Mouse (Mus musculus) frontal cortex, postnatal 10 days (tissue): Measurements from ENCODE around the gene Klre1.

Experiments used
- DNase-seq, 2 experiments: peaks; one replicate each; pipeline ENCODE4 v3.0.0; 2022; ENCODE audit warnings: low spot score in 2 of 2, mixed read lengths in 1 of 2

Gene Klre1

DNA sequence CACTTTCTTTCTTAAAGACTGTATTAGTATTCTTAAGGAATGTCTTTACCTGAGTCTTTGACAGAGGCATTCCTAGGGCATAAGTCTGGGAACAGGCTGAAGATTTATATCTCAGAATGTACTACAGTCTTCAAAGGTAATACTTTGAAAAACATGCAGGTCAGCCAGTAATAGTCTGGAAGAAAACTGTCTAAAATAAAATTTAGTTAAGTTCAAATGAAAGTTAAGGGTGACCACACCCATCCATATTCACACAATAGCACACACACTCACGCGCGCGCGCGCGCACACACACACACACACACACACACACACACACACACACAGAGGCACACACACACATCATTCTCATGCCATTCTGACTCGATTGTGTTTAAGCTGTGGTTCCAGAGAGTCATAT is at the start of gene Klre1:
Klre1 (plus strand) TSS at position 301 of the 400 bp plus-strand sequence.
- DNase-seq: no peak

DNA sequence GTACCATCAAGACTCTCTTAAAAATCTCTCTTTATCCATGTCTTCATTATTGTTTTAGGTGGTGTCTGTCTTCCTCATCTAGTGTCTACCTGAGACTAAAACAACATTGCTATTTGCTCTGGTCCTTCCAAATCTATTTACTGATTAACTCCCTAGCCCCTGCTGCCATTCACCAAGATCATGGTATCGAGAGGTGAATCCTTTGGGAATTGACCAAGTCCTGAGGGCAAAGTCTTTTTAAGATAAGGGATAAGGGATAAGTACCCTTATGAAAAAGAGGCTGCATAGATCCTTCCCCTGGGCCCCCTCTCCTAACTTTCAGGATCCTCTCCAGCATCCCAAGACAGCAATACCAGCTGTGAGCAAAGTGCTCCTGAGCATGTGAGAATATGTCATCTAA is 48.1 kb upstream of the Klre1 start:
- no peak for DNase-seq

DNA sequence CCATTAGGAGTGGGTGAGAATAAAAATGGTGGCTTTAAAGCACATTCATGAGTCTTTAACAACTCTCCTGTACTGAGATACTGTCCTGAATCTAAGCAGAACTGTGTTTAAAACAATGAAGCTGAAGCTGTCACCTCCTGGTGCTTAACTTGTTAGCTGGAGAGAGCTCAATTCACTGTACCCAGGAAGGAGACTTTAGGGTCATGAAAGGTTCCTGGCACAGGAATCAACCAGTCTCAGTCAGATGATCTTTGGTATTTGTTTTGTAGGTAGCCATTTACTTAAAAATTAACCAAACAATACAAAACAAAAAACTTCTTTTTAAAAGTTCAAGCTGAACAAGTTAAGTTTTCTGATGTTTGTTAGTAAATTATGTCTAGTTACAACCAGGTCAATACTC is 47.4 kb upstream of the Klre1 start:
- no peak for DNase-seq

DNA sequence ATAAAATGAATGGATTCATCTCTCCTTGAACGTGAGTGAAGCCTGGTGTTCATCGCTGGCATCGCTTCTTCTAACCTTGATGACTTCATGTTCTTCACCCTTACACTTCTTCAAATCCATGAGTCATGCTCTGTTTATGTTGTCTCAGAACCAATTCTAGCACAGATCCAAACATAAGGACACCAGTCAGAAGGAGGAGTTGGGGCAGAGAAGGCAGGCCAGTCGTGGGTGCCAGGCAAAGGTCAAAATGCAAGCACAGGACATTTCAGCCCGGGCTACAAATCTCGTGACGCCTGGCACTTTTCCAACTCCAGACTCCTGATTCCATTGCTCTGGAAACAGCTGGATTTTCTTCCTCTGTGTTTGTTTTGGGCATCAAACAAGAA is 45.2 kb upstream of the Klre1 start:
- peak; percentile 51 to 61 for DNase-seq

DNA sequence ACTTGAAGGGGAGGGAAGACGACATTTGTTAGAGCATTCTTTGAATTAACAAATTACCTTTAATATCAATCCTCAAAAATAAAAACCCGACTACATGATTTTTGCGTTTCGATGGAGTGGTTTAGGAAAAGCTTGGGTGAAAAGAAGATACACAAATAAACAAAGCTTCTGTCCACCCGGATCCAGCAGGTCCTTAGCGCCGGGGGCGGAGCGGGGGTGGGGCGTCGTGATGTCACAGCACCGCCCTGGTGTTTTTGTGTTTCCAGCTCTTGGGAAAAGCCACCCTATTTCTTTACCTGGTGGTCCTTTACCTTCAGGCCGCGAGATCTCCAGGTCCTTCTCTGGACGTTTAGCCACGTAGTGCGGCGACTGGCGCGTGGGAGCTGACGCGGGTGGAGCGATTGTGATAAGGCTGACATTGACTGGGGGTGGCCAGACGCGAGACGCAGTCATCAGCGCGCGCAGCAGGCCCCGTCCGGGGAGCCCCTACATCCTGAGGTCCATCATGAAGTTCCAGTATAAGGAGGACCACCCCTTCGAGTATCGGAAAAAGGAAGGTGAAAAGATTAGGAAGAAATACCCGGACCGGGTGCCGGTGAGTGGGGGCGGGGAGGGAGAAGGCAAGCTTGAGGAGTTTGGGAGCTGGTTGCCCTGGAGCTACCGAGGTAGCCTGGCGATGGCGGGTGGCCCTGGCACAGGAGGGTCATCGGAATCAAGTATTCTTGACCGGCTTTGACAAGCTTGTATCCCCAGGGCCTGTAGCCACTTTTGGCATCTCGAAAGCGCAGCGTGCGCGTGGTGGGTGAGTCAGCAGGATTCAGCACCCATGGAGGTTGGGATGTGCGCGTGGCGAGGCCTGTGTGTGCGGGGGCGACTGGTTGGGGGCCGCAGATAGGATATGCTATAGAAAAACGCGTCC is 44.5 kb upstream of the Klre1 start, which contains the start of gene Gabarapl1:
Gabarapl1 (plus strand) TSS at position 219 of the 919 bp plus-strand sequence.
- DNase-seq: peak; percentile 77 to 79

DNA sequence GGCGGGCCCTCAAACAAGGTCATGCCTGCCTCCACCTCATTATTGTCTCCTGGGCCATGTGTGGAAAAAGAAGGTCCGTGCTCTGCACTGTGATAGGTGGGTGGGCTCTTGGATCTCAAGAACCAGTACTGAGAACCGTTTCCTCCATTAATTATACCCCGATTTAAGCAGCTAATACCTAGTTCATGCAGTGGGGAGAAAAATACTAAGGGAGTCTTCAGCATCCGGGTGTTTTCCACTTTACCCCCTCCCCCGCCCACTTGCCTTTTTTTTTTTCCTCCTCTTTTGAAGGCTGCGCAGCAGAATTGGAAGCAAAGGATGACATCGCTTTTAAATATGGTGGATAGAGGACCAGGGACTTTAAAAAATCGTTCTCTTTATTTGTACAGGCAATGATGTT is 43.6 kb upstream of the Klre1 start:
- DNase-seq: peak in 1 of 2 experiments; percentile 24

DNA sequence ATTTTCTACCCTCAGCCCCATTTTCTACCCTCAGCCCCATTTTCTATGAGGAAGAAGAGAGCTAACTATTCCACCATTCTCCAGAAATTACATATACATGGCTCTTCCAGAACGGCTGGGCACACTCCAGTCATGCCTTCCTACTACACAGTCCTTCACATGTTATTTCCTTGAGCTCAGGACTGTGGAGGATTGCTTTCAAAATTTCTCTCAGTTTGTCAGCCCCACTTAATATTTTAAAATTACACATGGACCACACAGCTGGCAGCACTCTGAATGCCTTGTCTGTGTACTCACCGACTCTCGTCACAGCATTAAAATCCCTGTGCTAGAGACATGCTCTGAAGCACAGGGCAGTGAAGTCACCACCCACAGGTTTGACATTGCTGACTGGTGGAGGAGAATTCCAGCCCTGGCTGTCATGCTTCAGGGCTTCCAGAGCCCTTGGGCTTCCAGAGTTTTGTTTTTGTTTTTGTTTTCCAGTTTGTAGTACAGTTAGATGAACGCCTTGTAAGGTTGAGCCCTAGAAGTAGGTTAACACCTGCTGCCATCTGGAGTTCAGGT is 43.0 kb upstream of the Klre1 start:
- no peak for DNase-seq

DNA sequence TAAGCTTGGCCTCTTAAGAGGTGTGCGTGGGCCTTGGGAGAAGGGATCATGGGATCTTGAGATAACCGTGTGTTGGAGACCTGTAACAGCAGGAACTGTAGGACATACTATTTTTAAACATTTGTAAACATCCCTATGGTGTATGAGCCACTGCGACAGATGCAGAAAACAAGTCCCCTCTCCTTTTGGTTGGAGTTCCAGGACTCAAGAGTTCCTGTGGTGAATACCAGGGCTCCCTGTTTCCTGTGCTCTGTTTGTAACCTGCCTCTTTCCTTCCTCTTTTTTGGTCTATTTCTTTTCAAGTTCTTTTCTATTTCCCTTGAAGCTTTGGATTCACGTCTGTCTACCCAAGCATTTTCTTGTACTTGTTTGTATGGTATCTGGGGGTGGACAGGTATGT is 42.0 kb upstream of the Klre1 start:
- DNase-seq: no peak

DNA sequence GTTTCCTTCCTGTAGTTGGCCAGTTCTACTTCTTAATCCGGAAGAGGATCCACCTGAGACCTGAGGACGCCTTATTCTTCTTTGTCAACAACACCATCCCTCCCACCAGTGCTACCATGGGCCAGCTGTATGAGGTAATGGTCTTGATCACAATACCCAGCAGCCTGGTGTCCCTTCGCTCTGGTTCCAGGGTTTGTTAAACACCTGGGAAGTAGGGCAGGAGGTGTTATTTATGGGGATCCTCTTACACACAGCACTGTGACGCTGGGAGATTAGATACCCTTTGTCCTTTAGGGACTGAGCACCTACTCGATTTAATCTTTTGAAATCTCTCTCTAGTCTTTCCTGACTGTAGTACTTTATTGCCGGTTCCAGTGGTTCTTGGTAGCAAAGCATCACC is 39.1 kb upstream of the Klre1 start:
- DNase-seq: no peak

DNA sequence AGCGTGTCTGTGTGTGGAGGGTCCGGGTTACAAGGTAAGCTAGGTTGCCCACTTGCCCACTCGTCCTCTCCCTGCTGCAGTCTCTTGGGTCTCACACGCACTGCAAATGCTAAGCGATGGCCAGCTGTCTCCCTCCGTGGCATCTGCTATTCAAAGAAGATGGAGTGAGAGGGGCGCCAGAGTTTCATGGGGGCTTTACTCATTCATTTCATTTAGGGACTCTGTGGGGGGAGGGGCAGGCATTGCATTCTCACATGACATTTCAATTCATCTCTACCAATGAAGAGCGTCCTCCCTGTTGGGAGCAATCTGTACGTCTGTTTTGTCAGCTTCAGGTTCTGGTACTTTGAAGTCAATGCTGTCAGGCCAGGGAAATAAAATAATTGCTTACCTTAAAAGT is 35.8 kb upstream of the Klre1 start:
- peak in 1 of 2 experiments; percentile 28 for DNase-seq

DNA sequence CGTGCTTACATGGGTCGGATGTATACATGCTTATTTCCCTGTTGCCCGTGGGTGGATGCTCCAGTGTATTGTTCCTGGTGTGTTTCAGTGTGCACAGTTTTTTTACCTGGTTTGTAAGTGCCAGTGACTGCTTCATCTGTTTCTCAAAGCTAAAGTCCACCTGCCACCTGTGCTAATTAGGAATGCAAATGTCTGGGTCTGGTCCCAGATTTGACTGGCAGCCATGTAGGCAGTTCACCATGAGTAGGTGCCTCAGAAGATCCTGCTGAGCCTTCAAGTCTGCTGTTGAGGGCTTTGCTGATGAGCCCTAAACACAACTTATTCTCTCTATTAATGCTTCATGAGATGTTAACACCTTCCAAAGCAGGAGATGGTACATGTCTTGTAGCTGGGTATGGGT is 35.2 kb upstream of the Klre1 start:
- no peak for DNase-seq

DNA sequence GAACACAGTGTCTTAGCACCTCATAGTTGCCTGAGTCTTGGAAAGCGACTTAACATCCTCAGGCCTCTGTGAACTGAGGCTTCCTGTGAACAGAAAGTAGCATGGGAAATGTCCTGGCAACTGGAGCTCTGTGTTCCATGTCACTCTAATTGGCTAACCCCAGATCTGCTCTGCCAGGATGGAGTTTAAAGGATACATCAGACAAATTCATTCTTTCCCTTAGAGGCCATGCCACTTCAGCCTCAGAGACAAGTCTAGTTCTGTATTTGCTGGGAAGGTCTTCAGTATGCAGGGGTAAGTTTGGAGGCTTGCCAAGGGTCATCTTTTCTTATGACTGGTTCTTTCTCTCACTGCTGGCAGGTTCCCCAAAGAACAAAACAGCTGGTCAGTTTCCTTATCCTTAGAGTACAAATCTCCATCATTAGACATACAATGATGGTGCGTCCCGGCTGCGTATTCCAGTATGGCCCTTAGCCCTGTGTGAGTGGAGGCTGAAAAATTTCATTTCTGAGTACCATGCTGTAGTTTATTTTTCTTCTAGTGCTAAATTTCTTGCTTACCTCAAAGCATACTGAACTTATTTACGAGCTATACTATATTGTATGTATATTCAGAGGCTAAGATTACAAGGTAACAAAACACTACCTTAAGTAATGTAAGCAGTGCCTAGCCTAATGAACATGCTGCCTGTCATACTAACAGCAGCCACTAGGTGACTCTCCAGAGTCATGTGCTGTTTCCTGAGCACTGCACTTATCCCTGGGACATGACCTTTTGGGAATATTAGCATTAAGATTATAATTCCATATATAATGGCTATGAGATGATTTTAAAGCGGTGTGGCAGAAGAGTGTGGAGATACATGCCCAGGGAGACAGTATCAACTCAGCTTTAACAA is 33.7 kb upstream of the Klre1 start:
- DNase-seq: peak; percentile 34 to 70

DNA sequence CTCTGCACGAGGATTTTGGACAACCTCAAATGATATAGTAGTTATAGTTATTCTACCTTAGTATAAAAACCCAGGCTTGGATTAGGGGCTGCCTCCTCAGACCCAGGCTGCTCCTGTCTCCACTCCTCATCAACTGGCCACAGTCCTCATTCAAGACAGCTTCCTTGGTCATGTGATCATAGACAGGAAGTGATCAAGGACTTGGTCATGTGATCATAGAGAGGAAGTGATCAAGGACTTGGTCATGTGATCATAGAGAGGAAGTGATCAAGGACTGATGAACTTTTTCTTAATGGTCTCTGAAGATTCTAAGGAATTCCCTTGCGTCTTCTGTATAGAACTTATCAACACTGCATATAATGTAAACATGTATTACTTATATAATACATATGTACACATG is 30.4 kb upstream of the Klre1 start:
- no peak for DNase-seq

DNA sequence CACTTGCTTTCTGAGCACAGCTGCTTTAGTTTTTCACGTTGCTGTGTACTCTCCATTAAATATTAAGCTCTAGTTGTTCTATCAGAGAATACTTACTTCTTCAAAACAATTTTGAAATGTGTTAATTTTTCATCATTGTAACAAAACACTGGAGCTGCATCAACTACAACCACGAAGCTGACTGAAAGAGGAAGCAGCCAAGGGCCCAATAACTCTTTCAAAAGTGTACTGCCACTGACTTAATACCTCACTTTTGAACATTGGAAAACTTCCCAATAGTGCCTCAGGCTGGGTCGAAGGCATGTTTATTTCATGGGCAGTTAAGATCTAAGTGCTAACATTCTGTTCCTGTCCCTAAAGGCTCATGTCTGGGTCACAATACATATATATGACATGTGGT is 29.7 kb upstream of the Klre1 start:
- no peak for DNase-seq

DNA sequence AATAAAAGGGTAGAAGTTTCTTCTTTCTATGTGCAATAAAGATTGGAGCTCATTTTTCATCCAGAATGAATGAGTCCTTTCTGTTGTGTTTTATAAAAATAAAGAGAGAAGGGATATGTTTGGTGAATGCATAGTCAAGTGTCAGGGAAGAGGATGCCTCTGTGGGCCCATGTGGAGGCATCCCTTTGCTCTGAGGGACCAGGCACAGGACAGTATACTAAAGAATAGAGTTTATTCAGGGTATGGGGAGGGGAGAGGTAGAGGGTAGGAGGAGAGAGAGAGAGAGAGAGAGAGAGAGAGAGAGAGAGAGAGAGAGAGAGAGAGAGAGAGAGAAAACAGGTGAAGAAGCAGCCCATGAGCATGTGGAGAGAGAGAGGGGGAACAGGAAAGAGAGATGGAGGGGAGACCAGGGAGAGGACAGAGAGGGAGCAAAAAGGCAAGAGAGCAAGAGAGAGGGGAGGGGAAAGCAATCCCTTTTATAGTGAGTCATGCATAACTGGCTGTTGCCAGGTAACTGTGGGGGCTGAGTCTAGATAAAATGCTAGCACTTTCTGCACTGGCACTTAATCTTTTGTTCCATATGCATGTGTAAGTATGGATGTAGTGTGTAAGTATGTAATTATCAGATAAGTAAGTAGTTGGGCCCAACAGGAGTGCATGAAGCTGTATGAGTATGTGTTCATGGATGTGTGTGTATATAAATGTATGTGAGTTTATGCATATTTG is 20.2 kb upstream of the Klre1 start:
- DNase-seq: no peak

DNA sequence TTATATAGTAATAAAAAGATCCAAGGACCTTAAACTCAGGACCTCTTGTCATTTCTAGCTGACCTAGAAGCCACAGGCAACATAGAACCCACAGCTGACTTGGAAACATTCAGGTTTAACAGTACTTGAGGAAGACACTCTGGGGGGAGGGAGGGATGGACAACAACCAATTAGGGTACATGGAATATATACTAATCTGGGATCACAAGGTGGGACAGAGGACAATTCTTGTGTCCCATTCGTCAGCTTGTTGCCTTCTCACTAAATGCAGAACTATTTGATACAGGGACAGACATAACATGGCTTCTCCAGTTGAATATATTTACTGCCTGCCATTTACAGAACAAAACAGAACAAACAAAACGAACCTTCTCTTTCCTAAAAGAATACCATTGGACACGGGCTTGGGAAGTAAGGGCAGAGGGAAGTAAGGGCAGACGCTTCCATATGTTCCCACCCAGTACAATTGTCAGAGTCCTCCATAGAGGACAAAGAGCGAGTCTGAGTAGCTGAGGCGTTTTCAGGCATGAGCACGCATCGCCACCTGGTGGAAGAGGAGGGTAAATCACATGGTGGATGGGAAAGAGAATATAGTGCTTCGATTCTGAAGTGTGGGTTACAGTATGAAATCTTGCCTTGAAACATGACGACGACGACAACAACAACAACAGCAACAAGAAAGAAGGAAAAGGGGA is 18.6 kb upstream of the Klre1 start:
- DNase-seq: peak in 1 of 2 experiments; percentile 65

DNA sequence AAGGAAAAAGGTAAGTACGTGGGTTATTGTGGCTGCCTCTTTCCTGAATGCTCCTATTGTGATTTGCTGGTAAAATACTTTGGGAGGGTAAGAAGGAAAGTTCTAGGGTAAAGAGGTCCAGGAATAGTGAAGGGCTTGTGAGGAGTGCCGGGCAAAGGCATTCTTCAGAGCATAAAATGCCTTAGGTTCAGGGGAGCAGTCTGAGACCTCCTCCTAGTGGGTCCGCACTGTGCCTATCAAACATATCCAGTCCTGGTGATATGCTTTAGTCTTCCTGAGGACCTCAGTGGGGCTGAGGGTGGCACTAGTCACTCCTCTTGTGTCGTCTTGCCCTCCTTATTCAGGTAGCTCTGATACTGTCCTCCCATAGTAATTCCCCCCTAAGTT is 18.1 kb upstream of the Klre1 start:
- no peak for DNase-seq

DNA sequence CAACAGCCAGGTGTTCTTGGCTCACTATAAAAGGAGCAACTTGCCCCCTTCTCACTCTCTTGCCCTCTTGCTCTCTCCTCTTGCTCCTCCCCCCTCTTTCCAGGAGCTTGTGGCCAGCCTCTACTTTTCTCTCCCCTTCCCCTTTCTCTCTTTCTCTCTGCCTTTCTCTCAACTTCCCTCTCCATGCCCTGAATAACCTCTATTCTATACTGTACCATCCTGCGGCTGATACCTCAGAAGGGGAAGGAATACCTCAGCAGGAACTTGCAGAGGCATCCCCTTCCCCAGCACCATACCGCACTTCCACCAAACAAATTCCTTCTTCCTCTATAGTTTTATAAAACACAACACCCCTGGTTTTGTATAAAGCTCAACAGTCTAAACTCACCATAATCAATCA is 12.4 kb upstream of the Klre1 start:
- no peak for DNase-seq

DNA sequence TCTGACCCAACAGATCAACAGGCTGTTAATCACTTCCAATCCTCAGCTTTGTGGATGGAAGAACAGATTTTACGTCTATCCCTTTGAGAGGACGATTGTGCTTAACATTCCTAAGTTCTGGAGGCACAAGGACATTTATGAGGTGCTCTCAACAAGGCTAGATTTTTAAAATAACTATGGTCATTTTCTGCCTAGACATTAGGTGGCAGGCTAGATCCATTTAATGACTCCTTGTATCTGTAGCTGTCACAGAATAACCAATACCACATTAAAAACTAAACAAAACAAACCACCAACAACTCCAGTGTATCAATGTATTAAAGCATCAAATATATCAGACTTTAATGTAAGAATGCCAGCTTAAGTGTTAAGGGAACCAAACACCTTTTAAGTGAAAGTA is 2.4 kb upstream of the Klre1 start:
- DNase-seq: no peak

DNA sequence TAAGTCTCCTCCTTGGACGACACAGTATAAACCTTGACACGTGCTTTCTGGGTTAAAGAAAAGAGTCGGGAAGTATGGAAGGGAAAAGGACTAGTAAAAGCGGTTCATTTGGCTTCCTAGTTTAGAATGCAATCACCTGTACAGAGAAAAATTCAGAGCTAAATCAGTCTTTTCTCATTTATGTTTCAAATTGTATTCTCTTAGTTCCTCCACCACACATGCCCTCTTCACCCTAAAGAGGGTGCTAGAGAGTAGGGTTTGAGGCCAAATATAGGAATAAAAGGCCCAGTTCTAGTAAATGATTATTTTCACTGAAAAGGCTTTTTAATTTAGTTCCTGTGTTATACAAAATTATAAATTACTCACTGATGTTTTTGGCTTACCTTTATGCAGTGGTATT is 3.6 kb downstream of the Klre1 start:
- no peak for DNase-seq

DNA sequence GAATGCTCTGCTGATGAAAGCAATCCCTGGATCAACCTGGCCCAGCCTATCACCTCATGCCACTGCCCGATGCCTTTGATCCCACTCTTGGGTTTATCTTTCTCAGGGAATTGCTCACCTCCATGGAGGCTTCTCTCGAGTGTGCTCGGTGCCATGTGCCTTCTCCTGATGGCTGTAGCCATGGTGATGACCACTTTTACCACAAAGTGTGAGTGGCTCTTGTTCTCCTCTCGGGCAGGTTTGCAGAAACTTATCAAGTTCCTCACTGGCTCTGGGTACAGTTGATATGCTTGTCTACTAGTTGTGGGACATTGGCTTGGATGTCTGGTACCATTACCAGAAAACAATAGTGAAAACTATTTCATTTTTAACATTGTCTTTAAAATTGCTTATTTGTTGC is 4.2 kb downstream of the Klre1 start:
- no peak for DNase-seq
